Mouse (Mus musculus): Measurements from ENCODE around the gene St3gal4. TPM values are rescaled to one million over a fixed set of nuclear protein-coding genes. Genes with fewer than 3 reads are reported as not detected.
"Not testable (repeated sequence)": the region's sequence is repeated elsewhere in the genome, so short reads cannot be mapped to it uniquely, and the experiment has no call there.

The St3gal4 gene
- total and polyA plus RNA-seq, 2 experiments from 2014 or later: 18.2 to 22.6 TPM

DNA sequence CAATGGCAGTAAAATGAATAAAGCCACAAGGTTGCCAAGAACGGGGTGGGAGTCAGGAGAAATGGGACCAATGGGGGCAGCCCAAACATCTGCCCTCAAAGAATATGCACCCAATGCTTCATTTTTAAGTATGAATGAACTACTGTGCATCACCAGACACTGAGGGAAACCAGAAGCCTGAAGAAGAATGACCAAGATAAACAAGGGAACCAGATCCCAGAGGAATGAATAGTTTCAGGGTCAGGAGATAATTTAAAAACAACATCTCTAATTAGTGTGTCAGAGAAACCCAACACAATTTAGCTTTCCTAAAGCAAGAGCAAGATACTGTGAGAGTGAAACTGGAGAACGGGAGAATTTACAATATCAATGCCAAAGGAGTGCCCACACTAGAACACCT, 41.6 kb upstream of the St3gal4 start:
- Histone ChIP-seq H3K36me3 (ENCODE audit: insufficient read depth) (no peaks in the 10 kb centered on the region), H3K27ac (ENCODE audit: low read depth, low read length) (no peak overlapping the region), H3K4me3 (ENCODE audit: low read depth, low read length) (no peak overlapping the region), H3K4me2 (ENCODE audit: low read depth) (no peak overlapping the region), H3K27me3 (ENCODE audit: insufficient read depth, low read length) (no peaks in the 10 kb centered on the region), H3K9me3 (ENCODE audit: low read length) (no peaks in the 10 kb centered on the region), H3K4me1 (ENCODE audit: insufficient read depth) (no peaks in the 10 kb centered on the region), H3K9ac (no peak overlapping the region)
- DNase-seq: no peak
- TF ChIP-seq CTCF (IDR thresholded peaks at IDR 0.05; ENCODE audit: low read depth): no peak
- WGBS: 71% methylated on average over 2 of the region's 2 CpGs
- ATAC-seq: no peak

DNA sequence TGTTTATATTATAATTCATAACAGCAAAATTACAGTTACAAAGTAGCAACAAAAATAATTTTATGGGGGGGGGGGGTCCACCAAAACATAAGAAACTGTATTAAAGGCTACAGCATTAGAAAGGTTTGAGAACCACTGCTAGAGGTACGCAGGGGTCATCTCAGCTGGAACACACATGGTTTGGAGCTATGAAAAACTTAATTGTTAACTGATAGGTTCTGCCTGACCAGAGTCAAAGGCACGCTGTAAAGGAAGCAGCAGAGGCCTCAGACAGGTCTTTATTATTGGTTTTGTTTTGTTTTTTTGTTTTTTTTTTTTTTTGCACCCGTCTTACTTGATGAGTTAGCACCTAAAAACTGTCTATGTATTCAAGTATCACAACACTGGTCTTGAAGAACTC, 39.4 kb upstream of the St3gal4 start:
- no peaks in the 10 kb centered on the region for H3K27me3 ChIP-seq (ENCODE audit: insufficient read depth, low read length)
- no peak for ATAC-seq
- 90% methylated on average over 3 of the region's 3 CpGs for WGBS

DNA sequence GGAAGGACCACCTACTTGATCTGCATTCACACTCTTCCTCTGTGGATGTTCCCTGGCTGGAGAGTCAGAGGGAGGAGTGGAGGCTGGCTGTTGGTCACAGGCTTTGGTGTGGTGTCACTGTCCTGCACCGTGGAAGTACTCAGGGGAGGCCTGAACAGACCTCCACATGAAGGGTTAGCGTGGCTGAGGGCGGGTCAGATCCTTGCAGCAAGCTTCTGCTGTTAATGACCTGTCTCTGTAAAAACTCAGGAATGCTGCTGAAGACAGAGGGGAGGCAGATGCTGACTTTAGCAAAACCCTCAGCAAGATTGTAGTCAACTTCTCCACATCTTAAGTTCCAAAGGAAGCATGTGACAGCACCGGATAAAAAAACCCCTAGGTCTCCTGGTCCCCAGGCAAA, 37.8 kb upstream of the St3gal4 start:
- H3K4me2 ChIP-seq (ENCODE audit: low read depth): no peak overlapping the region
- no peak overlapping the region for H3K4me3 ChIP-seq (ENCODE audit: low read depth, low read length)
- no peaks in the 10 kb centered on the region for H3K9me3 ChIP-seq (ENCODE audit: low read length)
- no peak overlapping the region for H3K9ac ChIP-seq
- ATAC-seq (no peak), DNase-seq (no peak)
- no peaks in the 10 kb centered on the region for H3K4me1 ChIP-seq (ENCODE audit: insufficient read depth)
- H3K27me3 ChIP-seq (ENCODE audit: insufficient read depth, low read length): no peaks in the 10 kb centered on the region
- no peak overlapping the region for H3K27ac ChIP-seq (ENCODE audit: low read depth, low read length)
- TF ChIP-seq CTCF (IDR thresholded peaks at IDR 0.05; ENCODE audit: low read depth): no peak
- WGBS: 96% methylated on average over 4 of the region's 4 CpGs
- no peaks in the 10 kb centered on the region for H3K36me3 ChIP-seq (ENCODE audit: insufficient read depth)

More for the DNA sequence above, 39.4 kb upstream of the St3gal4 start:
- H3K9ac ChIP-seq: no peak overlapping the region
- no peaks in the 10 kb centered on the region for H3K36me3 ChIP-seq (ENCODE audit: insufficient read depth)
- no peak for DNase-seq
- no peak overlapping the region for H3K4me3 ChIP-seq (ENCODE audit: low read depth, low read length)
- H3K4me2 ChIP-seq (ENCODE audit: low read depth): no peak overlapping the region
- no peak overlapping the region for H3K27ac ChIP-seq (ENCODE audit: low read depth, low read length)
- no peaks in the 10 kb centered on the region for H3K4me1 ChIP-seq (ENCODE audit: insufficient read depth)
- no peak for TF ChIP-seq CTCF (IDR thresholded peaks at IDR 0.05; ENCODE audit: low read depth)
- no peaks in the 10 kb centered on the region for H3K9me3 ChIP-seq (ENCODE audit: low read length)

DNA sequence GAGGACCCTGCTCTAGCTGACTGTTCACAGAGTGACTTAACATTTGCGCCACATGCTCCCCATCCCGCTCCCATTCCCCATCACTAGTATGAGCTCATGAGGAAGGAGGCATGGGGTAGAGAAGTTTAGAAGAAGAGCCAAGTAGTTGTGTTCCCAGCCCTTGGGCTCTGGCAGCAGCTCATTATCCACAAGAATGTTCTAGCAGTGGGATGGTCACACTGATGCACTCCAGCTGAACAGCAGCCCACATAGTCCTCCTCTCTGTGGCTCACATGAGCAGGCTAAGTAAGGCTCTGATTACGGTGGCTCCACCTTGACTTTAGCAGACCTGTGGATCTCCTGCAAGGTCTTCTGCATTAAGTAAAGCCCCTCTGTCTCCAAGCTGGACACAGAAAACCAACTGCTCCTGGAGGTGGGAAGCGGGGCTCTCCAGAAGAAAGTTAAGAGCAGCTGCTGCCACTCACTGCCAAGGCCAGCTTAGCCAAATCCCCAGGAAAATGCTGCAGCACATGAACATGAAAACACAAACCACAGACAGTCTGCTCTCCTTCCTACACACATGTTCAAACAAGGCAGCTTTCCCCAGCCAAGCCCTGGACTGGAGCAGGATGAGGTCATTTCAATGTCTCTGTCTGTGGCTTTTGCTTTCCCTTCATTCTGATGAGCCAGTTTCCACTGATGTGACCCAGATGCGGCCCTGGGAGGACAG, 37.1 kb upstream of the St3gal4 start:
- no peaks in the 10 kb centered on the region for H3K9me3 ChIP-seq (ENCODE audit: low read length)
- no peaks in the 10 kb centered on the region for H3K4me1 ChIP-seq (ENCODE audit: insufficient read depth)
- no peak overlapping the region for H3K4me2 ChIP-seq (ENCODE audit: low read depth)
- no peaks in the 10 kb centered on the region for H3K36me3 ChIP-seq (ENCODE audit: insufficient read depth)
- TF ChIP-seq CTCF (IDR thresholded peaks at IDR 0.05; ENCODE audit: low read depth): no peak
- no peak for DNase-seq
- no peaks in the 10 kb centered on the region for H3K27me3 ChIP-seq (ENCODE audit: insufficient read depth, low read length)
- no peak overlapping the region for H3K9ac ChIP-seq
- no peak overlapping the region for H3K4me3 ChIP-seq (ENCODE audit: low read depth, low read length)
- 91% methylated on average over 5 of the region's 5 CpGs for WGBS
- no peak; the same call in 1 of the 2 replicates for ATAC-seq
- H3K27ac ChIP-seq (ENCODE audit: low read depth, low read length): no peak overlapping the region

DNA sequence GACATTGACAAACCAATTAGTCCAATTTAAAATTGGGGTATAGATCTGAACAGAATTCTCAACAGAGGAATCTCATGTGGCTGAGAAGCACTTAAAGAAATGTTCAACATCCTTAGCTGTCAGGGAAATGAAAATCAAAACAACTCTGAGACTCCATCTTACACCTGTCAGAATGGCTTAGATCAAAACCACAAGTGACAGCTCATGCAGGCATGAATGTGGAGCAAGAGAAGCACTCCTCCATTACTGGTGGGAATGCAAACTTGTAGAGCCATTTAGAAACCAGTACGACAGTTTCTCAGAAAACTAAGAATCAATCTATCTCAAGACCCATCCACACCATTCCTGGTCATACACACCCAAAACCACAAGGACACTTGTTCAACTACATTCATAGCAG, 33.9 kb upstream of the St3gal4 start:
- H3K9ac ChIP-seq: no peak overlapping the region
- no peaks in the 10 kb centered on the region for H3K4me1 ChIP-seq (ENCODE audit: insufficient read depth)
- ATAC-seq (no peak), DNase-seq (no peak)
- no peaks in the 10 kb centered on the region for H3K27me3 ChIP-seq (ENCODE audit: insufficient read depth, low read length)
- no peak overlapping the region for H3K4me2 ChIP-seq (ENCODE audit: low read depth)
- H3K9me3 ChIP-seq (ENCODE audit: low read length): no peaks in the 10 kb centered on the region
- 89% methylated on average over 1 of the region's 1 CpGs for whole genome bisulfite sequencing
- H3K4me3 ChIP-seq (ENCODE audit: low read depth, low read length): no peak overlapping the region
- TF ChIP-seq CTCF (IDR thresholded peaks at IDR 0.05; ENCODE audit: low read depth): no peak
- no peaks in the 10 kb centered on the region for H3K36me3 ChIP-seq (ENCODE audit: insufficient read depth)
- no peak overlapping the region for H3K27ac ChIP-seq (ENCODE audit: low read depth, low read length)

DNA sequence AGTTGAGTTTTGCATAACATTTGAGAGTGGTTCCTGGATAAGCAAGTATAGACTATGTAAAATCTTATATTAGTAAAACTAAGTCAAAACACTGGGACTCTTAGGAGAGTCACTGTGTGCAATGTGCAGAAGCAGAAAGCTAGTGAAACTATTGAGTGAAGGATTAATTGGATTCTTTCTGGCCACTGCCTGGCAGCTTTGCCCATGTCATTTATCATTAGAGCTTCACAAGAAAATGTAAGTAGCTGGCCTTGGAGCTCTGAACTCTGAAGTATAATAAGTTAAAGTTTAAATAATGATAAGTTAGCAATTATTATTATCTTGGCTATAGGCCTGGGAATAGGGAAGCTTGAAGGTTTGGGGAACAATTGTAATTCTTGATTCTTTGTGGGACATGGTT, 29.8 kb upstream of the St3gal4 start:
- not testable (repeated sequence) for H3K4me2 ChIP-seq (ENCODE audit: low read depth); H3K27me3 ChIP-seq (ENCODE audit: insufficient read depth, low read length); H3K4me3 ChIP-seq (ENCODE audit: low read depth, low read length); H3K9me3 ChIP-seq (ENCODE audit: low read length); H3K27ac ChIP-seq (ENCODE audit: low read depth, low read length); H3K4me1 ChIP-seq (ENCODE audit: insufficient read depth); H3K9ac ChIP-seq; ATAC-seq; H3K36me3 ChIP-seq (ENCODE audit: insufficient read depth); DNase-seq

DNA sequence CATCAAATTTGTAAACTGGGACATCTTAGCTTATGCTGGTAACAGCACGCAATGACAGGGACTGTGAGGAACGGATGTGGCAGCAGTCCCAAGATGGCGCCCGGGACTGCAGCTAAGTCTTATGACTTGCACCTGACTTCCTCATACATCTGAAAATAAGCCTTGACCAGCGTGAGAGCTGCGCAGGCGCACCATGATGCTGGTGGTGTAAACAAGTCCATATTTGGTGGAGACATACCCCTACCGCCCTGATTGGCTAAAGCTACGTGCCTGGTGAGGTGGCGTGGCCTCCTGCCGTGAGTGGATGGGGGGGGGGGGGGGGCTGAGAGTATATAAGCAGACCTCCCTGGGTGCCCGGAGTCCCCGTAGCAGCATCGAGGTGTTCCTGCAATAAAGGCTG, 28.2 kb upstream of the St3gal4 start:
- not testable (repeated sequence) for H3K4me1 ChIP-seq (ENCODE audit: insufficient read depth); H3K36me3 ChIP-seq (ENCODE audit: insufficient read depth); H3K27ac ChIP-seq (ENCODE audit: low read depth, low read length); H3K9ac ChIP-seq; H3K4me3 ChIP-seq (ENCODE audit: low read depth, low read length); DNase-seq; H3K4me2 ChIP-seq (ENCODE audit: low read depth); ATAC-seq; H3K9me3 ChIP-seq (ENCODE audit: low read length); H3K27me3 ChIP-seq (ENCODE audit: insufficient read depth, low read length)
- WGBS: 95% methylated on average over 14 of the region's 14 CpGs

Data from forebrain, postnatal 0 days (tissue).